Mouse (Mus musculus): Measurements from ENCODE around the gene Apeh. TPM values are rescaled to one million over a fixed set of nuclear protein-coding genes. Genes with fewer than 3 reads are reported as not detected.
"Not testable (repeated sequence)": the region's sequence is repeated elsewhere in the genome, so short reads cannot be mapped to it uniquely, and the experiment has no call there.

Gene Apeh
- total RNA-seq (2015; ENCODE audit: low replicate concordance) (123 and 182 TPM in 2 replicates), total RNA-seq (2017; ENCODE audit: low replicate concordance) (219 and 268 TPM in 2 replicates)

GRCm38 (mm10) chr9:108094184-108094941 lies at the start of gene Apeh:
TSS of gene Apeh (minus strand) at chr9:108094606.
- peak; percentile 65 for ATAC-seq (replicated peaks; ENCODE audit: low FRiP score, poor library complexity, severe bottlenecking)

GRCm38 (mm10) chr9:108143470-108143869 lies 49.1 kb upstream of the Apeh start:
- ATAC-seq (replicated peaks; ENCODE audit: low FRiP score, poor library complexity, severe bottlenecking) = no peak

- no peak for ATAC-seq (replicated peaks; ENCODE audit: low FRiP score, poor library complexity, severe bottlenecking)
Observed at GRCm38 (mm10) chr9:108141387-108141786, 47.0 kb upstream of the Apeh start.

- ATAC-seq (replicated peaks; ENCODE audit: low FRiP score, poor library complexity, severe bottlenecking) = no peak
Observed at GRCm38 (mm10) chr9:108139963-108140695, 45.7 kb upstream of the Apeh start.

- no peak for ATAC-seq (replicated peaks; ENCODE audit: low FRiP score, poor library complexity, severe bottlenecking)
Observed at GRCm38 (mm10) chr9:108139169-108139962, 45.0 kb upstream of the Apeh start.

- no peak for ATAC-seq (replicated peaks; ENCODE audit: low FRiP score, poor library complexity, severe bottlenecking)
Observed at GRCm38 (mm10) chr9:108138118-108138517, 43.7 kb upstream of the Apeh start.

DNA sequence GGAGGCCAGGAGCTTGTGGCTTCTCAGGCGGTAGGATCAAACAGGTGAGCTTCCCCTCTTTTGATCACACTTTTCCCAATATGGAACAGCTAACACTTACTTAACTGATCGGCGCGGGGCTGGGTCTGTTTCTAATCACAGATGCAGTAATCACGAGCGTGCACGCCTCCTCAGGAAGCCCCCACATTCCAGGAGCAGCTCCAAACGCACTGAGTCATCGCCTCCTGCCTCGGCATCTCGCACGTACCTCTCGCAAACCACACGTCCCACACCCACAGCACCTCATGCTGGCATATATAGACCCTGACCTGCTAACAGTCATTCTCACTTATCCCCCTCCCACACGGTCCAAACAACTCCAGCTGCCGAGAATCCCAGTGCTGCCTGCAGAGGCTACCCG lies 43.1 kb upstream of the Apeh start:
- ATAC-seq (replicated peaks; ENCODE audit: low FRiP score, poor library complexity, severe bottlenecking) = no peak

DNA sequence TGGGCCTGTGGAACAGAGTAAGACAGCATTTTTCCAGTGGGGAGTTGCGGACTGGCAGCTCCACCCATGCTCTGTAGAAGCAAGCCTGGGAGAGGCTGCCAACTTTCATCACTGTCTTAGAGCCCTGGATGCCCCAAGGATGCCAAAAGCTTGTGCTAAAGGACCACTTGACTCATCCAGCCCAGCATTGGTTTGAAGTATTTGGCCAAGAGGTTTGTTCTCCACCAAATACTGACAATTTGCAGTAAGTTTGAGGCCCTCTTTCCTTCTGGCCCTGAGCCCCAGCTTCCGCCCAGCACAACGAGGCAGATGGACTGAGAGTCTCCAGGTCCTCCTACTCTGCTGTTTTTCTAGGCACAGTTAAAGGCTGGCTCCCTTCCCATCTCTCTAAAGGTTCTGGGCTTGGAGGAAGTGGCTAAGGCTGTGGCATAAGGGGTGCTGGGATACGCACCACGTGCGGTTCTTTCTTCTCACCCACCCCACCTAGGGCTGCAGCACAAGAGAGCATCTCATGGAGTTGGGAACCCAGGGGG lies 42.6 kb upstream of the Apeh start:
- no peak for ATAC-seq (replicated peaks; ENCODE audit: low FRiP score, poor library complexity, severe bottlenecking)

DNA sequence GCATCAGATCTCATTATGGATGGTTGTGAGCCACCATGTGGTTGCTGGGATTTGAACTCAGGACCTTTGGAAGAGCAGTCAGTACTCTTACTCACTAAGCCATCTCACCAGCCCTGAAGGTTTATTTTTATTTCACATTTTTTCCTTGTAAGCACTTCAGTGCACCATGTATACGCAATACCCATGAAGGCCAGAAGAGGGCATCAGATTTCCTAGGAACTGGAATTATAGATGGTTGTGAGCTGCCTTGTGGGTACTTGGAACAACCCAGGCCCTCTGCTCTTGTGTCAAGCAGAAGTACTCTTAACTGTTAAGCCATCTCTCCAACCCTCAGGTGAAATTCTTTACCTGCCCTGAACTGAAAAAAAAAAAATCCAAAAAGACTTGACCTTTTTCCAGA lies 41.8 kb upstream of the Apeh start:
- peak; percentile 75 for ATAC-seq (replicated peaks; ENCODE audit: low FRiP score, poor library complexity, severe bottlenecking)

GRCm38 (mm10) chr9:108135679-108136078 lies 41.3 kb upstream of the Apeh start:
- ATAC-seq (replicated peaks; ENCODE audit: low FRiP score, poor library complexity, severe bottlenecking) = not testable (repeated sequence)

GRCm38 (mm10) chr9:108133478-108133877 lies 39.1 kb upstream of the Apeh start:
- no peak for ATAC-seq (replicated peaks; ENCODE audit: low FRiP score, poor library complexity, severe bottlenecking)

DNA sequence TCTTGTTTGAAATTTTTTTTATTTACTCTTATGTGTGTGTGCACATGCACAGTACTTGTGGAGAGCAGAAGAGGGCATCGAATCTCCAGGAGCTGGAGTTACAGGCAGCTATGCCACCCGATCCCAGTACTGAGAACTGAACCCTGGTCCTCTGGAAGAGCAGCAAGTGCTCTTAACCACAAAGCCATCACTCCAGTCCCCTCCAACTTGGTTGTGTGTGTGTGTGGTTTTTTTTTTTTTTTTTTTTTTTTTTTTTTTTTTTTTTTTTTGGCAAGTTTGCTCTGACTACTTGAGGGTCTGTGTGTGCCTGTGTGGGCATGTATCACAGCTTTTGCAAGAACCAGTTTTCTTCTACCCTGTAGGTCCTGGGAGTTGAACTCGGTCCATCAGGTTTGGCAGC lies 38.0 kb upstream of the Apeh start:
- no peak for ATAC-seq (replicated peaks; ENCODE audit: low FRiP score, poor library complexity, severe bottlenecking)

GRCm38 (mm10) chr9:108131502-108131901 lies 37.1 kb upstream of the Apeh start:
- ATAC-seq (replicated peaks; ENCODE audit: low FRiP score, poor library complexity, severe bottlenecking) = no peak

DNA sequence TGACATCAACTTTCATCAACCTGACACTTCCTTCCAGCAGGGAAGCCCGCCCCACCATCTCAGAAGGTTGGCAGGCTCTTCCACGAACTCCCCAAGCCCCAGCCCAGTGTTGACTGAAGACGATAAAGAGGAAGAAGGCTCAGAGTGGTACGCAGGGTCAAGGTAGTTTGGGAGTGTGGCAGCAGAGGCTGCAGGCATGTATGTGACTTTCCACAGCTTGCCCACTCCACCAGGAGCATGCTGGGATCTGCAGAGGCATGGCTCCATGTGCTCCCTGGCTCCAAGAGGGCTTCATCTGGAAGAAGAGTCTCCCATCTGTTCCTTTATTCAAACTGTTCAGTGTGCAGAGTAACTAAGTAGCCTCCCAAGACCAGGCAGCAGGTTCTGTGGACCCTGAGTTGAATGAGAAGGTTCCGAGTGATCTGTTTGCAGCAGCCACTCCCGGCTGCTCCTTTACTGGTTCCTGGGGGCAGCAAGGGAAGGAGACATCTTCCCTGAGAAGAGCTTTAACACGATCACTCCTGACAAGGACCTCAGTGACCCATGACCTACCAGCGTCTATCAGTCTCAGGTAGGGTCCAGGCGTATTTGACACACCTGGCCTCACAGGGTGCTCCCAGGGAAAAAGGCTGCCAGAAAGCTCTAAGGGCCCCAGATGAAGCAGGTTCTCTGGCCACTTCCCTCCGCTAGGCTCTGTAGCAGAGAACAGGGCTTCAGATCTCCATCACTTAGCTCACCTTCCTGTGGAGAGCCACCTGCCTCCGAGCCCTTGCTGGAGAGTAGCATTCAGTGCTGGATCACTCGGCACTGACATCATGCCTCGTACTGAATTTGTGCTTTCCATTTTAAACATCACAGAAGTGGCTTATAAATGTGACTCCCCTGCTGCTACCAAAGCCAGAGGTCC lies 34.9 kb upstream of the Apeh start:
- no peak for ATAC-seq (replicated peaks; ENCODE audit: low FRiP score, poor library complexity, severe bottlenecking)

DNA sequence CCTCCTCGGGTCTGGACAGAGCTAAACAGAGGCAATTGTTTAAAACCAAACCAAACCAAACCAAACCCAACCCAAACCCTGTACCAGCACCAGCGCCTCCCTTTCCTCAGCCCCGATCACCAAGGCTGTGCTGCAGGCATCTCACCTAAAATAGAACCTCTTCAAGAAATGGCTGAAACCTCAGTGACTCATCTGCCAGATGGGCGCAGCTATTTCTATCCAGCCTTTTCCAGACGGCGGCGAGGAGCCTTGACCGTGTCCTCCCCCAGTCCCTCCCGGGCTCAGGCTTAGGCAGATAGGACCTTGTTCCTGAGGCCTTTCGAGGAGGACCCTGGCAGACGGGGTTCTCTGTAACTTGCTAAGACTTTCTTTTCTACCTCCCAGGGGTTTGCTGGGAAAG lies 33.8 kb upstream of the Apeh start:
- ATAC-seq (replicated peaks; ENCODE audit: low FRiP score, poor library complexity, severe bottlenecking) = no peak

- ATAC-seq (replicated peaks; ENCODE audit: low FRiP score, poor library complexity, severe bottlenecking) = no peak
Observed at GRCm38 (mm10) chr9:108126436-108127180, 32.2 kb upstream of the Apeh start.

- ATAC-seq (replicated peaks; ENCODE audit: low FRiP score, poor library complexity, severe bottlenecking) = no peak
Observed at GRCm38 (mm10) chr9:108125731-108126130, 31.3 kb upstream of the Apeh start.

DNA sequence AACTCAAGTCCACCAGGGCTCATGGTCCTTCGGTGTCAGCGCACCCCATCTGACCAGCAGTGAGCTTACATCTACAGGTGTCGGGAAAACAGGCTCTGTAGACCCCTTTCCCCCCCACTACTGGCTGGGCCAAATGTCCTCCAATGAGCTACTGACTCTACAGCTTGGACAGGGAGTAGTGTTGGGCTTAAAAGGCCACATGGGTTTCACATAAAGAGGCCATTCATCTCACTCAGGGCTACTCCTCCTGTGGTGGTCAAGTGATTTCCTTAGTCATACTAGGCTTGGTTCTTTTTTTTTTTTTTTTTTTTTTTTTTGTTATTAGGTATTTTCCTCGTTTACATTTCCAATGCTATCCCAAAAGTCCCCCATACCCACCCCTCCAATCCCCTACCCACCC lies 29.5 kb upstream of the Apeh start:
- ATAC-seq (replicated peaks; ENCODE audit: low FRiP score, poor library complexity, severe bottlenecking) = no peak

Data from erythroblast, adult 5-6 weeks (primary cell).